Mouse (Mus musculus) testis, adult 2 months (tissue): ENCODE results near the gene Cmss1. TPM values are rescaled to one million over a fixed set of nuclear protein-coding genes. Genes with fewer than 3 reads are reported as not detected.

Source experiments
- H3K27ac ChIP-seq: fragments of 200-500 bp; 2 replicates; pipeline ENCODE4 v1.5.1; 2012; ENCODE audit warnings: low read depth, low read length; ENCODE audit not compliant: control insufficient read depth, insufficient read depth
- H3K27me3 ChIP-seq: fragments of 200-500 bp; 2 replicates; pipeline ENCODE4 v1.6.1; 2012; ENCODE audit warnings: mild to moderate bottlenecking, low read length, moderate library complexity; ENCODE audit not compliant: control insufficient read depth, insufficient read depth
- H3K36me3 ChIP-seq: fragments of 200-500 bp; 2 replicates; pipeline ENCODE4 v1.6.1; 2012; ENCODE audit warnings: mild to moderate bottlenecking, low read length; ENCODE audit not compliant: control insufficient read depth, insufficient read depth
- H3K4me1 ChIP-seq: fragments of 200-500 bp; 2 replicates; pipeline ENCODE4 v1.6.1; 2012; ENCODE audit warnings: low read length; ENCODE audit not compliant: control insufficient read depth, insufficient read depth
- H3K4me3 ChIP-seq: fragments of 200-500 bp; 2 replicates; pipeline ENCODE4 v1.5.1; 2012; ENCODE audit warnings: low read depth, mild to moderate bottlenecking, low read length, moderate library complexity, mixed read lengths; ENCODE audit not compliant: control insufficient read depth
- CTCF ChIP-seq: fragments of 200-500 bp; IDR thresholded peaks from 2 replicates; pipeline ENCODE4 v1.5.1; 2012; ENCODE audit warnings: low read depth, mild to moderate bottlenecking, inconsistent platforms, low read length, moderate library complexity; ENCODE audit not compliant: control insufficient read depth, insufficient read depth, insufficient replicate concordance
- POLR2A ChIP-seq: fragments of 200-500 bp; IDR thresholded peaks from 2 replicates; pipeline ENCODE4 v1.6.1; 2012; ENCODE audit warnings: low read depth, mild to moderate bottlenecking, inconsistent platforms, low read length, moderate library complexity; ENCODE audit not compliant: control insufficient read depth
- polyA plus RNA-seq: library from polyadenylated mRNA; depleted of rRNA; stranded (reverse); fragments of >200 nt; gene quantifications from 2 replicates; pipeline ENCODE4 v1.2.3, GENCODE M21; 2012

The Cmss1 gene
- polyA plus RNA-seq, 1 experiment, result 45.3 TPM

DNA sequence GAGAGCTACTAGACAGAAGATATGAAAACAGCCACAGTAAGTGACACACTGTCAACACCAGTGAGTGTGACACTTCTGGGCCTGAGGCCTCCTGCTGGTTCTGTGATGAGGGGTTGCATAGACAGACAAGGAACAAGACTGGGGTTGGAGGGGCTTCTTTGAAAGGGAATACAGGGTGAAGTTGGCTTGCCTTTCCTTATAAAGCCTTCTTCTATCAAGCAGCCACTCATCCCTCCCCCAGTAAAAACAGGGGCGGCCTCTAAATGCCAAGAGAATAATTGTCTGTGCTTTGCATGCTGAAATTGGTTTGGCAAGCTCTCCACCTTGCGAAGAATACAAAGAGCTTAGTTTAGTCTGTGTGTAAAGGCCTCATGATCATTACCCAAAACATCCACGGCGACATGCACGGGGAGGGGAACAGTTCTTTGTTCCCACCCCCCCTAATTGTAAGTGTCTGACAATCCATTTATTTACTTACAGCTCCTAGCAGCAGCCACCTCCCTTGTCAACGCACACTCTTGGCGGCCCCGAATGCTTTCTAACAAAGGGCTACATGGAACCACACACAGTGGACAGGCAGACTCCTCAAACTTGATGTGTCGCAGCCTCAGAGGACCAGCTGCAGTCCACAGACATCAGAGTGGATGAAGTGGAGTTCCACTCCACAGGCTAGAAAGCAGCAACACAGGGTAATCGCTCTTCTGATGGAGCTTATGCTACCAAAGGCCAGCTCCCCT lies 110.1 kb downstream of the Cmss1 start:
- no peaks in the 10 kb centered on the region for H3K4me1 ChIP-seq
- no peak overlapping the region for H3K27ac ChIP-seq

DNA sequence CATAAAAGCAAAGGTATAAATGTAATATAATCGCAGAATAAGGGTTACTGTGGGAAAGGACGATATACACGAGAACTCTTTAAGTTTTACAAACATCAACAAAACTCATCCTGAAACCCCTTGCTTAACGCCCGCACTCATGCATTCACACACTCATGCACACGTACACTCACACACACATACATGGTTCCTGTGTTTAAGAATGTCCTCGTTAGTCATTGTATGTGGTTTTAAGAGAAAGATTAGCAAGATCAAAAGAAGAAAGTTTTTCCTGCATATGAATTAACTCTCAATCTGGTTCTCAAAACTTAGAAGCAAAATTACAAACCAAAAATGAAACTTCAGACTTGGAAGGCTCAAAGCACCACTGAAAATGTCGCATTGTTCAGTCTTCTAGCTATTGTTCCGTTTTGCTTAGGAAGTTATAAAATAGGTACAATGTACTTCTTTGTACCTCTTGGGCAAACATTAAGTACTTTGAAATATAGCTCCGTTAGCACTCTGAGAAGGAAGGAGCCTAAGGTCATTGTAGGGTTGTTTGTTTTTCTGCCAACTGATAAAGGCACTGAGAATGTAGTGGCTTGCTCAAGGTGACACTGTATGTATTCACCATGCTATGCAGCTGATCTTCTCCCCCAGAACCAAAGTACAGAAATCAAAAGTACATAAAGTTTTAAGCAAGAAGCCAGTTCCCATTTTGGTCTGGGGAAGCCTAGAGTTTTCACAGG lies 111.0 kb downstream of the Cmss1 start:
- no peak for TF ChIP-seq POLR2A
- no peak for TF ChIP-seq CTCF
- Histone ChIP-seq H3K36me3 (no peaks in the 10 kb centered on the region), H3K4me1 (no peaks in the 10 kb centered on the region), H3K27me3 (no peaks in the 10 kb centered on the region), H3K4me3 (no peak overlapping the region), H3K27ac (no peak overlapping the region)

More for the DNA sequence above, 110.1 kb downstream of the Cmss1 start:
- Histone ChIP-seq H3K4me3 (no peak overlapping the region), H3K36me3 (no peaks in the 10 kb centered on the region), H3K27me3 (no peaks in the 10 kb centered on the region)
- TF ChIP-seq POLR2A (no peak), CTCF (no peak)

DNA sequence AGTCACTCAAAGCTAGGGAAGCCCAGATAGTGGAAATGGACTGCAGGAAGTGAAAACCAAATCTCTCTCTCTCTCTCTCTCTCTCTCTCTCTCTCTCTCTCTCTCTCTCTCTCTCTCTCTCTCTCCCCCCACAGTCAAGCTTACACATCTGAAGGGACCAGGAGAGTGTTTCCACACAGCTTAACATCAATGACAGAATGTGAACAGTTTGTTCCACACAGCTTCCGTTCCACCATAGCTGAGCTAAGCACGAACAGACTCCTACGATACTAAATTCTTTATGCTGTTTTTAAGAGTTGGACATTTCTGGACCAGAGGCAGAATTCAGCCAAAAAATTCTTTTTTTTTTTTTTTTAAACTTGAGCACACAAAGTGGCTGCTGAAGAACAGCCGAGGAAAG lies 114.8 kb downstream of the Cmss1 start:
- H3K36me3 ChIP-seq, result no peaks in the 10 kb centered on the region
- H3K4me3 ChIP-seq, result no peak overlapping the region
- TF ChIP-seq POLR2A (no peak), CTCF (no peak)
- no peaks in the 10 kb centered on the region for H3K27me3 ChIP-seq
- H3K4me1 ChIP-seq, result no peaks in the 10 kb centered on the region
- H3K27ac ChIP-seq, result no peak overlapping the region

DNA sequence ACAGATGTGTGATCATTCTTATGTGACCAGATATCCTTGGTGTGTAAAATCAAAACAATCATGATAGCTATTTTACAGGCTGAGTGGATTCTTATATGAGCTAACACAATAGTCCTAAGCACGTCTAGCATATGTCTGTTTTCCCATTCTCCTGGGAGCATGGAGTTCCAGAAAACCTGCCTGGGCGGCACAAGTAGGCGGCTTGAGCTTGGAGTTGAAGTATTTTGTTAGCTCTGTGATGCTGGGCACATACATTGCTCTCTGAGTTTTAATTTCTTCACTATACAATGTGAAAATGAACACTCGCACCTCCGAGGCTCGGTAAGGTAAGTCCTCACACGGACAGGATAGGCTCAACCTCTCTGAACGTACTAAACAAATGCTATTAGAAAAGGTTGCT lies 116.0 kb downstream of the Cmss1 start:
- Histone ChIP-seq H3K4me3 (no peak overlapping the region), H3K27ac (no peak overlapping the region), H3K27me3 (no peaks in the 10 kb centered on the region), H3K36me3 (no peaks in the 10 kb centered on the region), H3K4me1 (no peaks in the 10 kb centered on the region)
- no peak for TF ChIP-seq POLR2A
- TF ChIP-seq CTCF, result no peak

DNA sequence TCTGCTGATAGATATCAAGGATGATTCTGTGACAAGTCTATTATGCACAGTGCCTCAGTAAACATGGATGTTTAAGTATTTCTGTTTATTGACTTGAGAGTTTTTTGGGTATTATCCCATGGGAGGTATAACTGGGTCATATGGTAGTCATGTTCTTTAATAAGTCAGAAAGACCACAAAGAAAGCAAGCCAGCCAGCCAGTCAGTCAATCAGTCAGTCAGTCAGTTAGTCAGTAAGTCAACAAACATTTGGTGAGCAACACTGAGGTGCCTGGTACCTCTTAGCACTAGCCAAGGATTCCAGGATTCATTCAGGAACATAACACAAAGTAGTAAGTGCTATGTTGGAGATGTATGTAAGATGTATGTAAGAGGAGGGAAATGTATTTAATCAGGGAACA lies 118.0 kb downstream of the Cmss1 start:
- Histone ChIP-seq H3K27ac (no peak overlapping the region), H3K36me3 (no peaks in the 10 kb centered on the region), H3K4me1 (no peaks in the 10 kb centered on the region), H3K4me3 (no peak overlapping the region), H3K27me3 (no peaks in the 10 kb centered on the region)
- no peak for TF ChIP-seq POLR2A

DNA sequence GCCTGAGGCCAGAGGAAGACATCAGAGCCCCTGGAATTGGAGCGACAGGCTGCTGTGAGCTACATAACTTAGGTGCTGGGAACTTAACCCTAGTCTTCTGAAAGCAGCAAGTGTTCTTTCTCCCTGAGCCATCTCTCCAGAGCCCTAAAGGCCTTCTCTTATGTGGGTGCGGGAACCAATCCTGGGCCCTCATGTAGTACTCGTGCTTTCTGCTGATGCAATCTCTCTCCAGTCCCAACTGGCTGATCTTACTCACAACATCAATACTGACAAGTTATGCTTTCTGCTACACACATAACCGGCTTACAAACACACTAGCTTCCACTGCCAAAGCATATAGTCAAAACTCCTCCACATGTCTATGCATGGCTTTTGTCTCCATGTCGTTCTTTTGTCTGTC lies 120.4 kb downstream of the Cmss1 start:
- H3K4me1 ChIP-seq, result no peaks in the 10 kb centered on the region
- no peak overlapping the region for H3K4me3 ChIP-seq
- H3K36me3 ChIP-seq, result no peaks in the 10 kb centered on the region
- no peak overlapping the region for H3K27ac ChIP-seq
- TF ChIP-seq CTCF (no peak), POLR2A (no peak)
- H3K27me3 ChIP-seq, result no peaks in the 10 kb centered on the region

DNA sequence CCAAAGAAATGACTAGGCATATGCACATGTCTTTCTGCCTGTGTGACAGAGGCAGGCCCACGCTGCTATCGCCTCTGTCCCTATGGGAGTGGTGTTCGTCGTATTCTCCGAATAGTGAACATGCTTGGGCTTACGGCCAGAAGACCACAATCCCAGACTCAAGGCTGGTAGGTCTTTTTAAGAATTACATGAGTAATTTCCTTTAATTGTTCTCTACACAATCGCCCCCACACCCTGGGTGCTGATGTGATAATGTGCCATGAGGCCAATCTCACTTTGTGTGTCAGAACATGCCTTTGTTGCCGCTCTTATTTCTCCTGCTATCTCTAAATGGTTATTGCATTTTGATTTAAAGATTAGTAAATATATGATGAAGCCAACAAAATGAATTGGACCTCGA lies 121.4 kb downstream of the Cmss1 start:
- Histone ChIP-seq H3K4me1 (no peaks in the 10 kb centered on the region), H3K27ac (no peak overlapping the region), H3K36me3 (no peaks in the 10 kb centered on the region), H3K4me3 (no peak overlapping the region), H3K27me3 (no peaks in the 10 kb centered on the region)
- no peak for TF ChIP-seq CTCF
- TF ChIP-seq POLR2A, result no peak
